Mouse (Mus musculus) embryonic facial prominence, embryonic 11.5 days (tissue): ENCODE measurements around the gene Mien1. TPM values are rescaled to one million over a fixed set of nuclear protein-coding genes. Genes with fewer than 3 reads are reported as not detected.

ENCODE experiments used
- ATAC-seq: fragments of 200-750 bp; cut with Nextera tagmentation; replicated peaks from 2 replicates; pipeline ENCODE4 v1.8.0; 2017; ENCODE audit warnings: low read depth; ENCODE audit not compliant: insufficient number of reproducible peaks, low FRiP score, low TSS enrichment
- DNase-seq: peaks from one replicate; pipeline ENCODE4 v3.0.0-alpha.2; 2015; ENCODE audit warnings: low spot score
- H3K27ac ChIP-seq: fragments of 300-500 bp; sonication (generic); replicated peaks from 2 replicates; pipeline ENCODE4 v1.5.1; 2014; ENCODE audit warnings: mild to moderate bottlenecking, low read depth, low read length, control low read depth
- H3K27me3 ChIP-seq: fragments of 300-500 bp; sonication (generic); 2 replicates; pipeline ENCODE4 v1.6.1; 2014; ENCODE audit warnings: mild to moderate bottlenecking, low read length, moderate library complexity, mixed read lengths; ENCODE audit not compliant: control insufficient read depth, insufficient read depth
- H3K36me3 ChIP-seq: fragments of 300-500 bp; sonication (generic); replicated peaks from 2 replicates; pipeline ENCODE4 v1.6.1; 2014; ENCODE audit warnings: low read depth, mild to moderate bottlenecking, low read length, moderate library complexity, mixed read lengths; ENCODE audit not compliant: control insufficient read depth, insufficient read depth
- H3K4me1 ChIP-seq: fragments of 300-500 bp; sonication (generic); 2 replicates; pipeline ENCODE4 v1.6.1; 2014; ENCODE audit warnings: low read length, mixed read lengths; ENCODE audit not compliant: control insufficient read depth, insufficient read depth
- H3K4me2 ChIP-seq: fragments of 300-500 bp; sonication (generic); 2 replicates; pipeline ENCODE4 v1.6.1; 2014; ENCODE audit warnings: low read depth, mild to moderate bottlenecking, control low read depth, low read length, moderate library complexity
- H3K4me3 ChIP-seq: fragments of 300-500 bp; sonication (generic); 2 replicates; pipeline ENCODE4 v1.5.1; 2014; ENCODE audit warnings: low read depth, low read length, control low read depth
- H3K9ac ChIP-seq: fragments of 300-500 bp; sonication (generic); replicated peaks from 2 replicates; pipeline ENCODE4 v1.6.1; 2014; ENCODE audit warnings: mild to moderate bottlenecking, control low read depth, low read length
- H3K9me3 ChIP-seq: fragments of 300-500 bp; sonication (generic); replicated peaks from 2 replicates; pipeline ENCODE4 v1.6.1; 2016; ENCODE audit warnings: mild to moderate bottlenecking, low read length, inconsistent platforms, mixed read lengths; ENCODE audit not compliant: control insufficient read depth
- WGBS: fragments of 180-500 bp; shearing (Covaris S2); extraction: QIAGEN DNeasy Blood & Tissue Kit; methylation state at CpG from one replicate; pipeline ENCODE4 v1.1.7; 2014; 5-methylcytosine and 5-hydroxymethylcytosine counted together
- polyA plus RNA-seq: library from polyadenylated mRNA; unstranded; fragments of >200 nt; fragmentation: Nextera tagmentation; extraction: Ambion mirVana; gene quantifications from 2 replicates; pipeline ENCODE4 v1.2.1, GENCODE M21; 2014

The Mien1 gene
- polyA plus RNA-seq, 1 experiment from 2014 or later, result 89.3 TPM

DNA sequence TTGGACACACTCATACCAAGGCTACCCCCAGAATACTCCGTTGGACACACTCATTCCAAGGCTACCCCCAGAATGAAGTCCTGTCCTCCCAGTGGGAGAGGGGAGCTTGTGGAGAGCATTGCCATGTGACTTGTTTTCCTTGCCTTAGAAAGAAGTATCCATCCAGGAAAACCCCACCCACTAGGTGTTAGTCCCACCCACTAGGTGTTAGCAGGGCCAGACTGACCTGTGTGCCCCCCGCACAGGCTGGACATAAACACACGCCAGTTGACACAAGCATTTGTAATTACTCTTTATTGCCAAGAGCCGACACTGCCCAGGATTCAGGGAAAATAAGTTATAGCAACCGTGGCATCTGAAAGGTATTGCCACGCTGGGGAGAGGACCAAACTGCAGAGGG is 1.4 kb downstream of the Mien1 start:
- no peak overlapping the region for H3K9ac ChIP-seq
- H3K36me3 ChIP-seq, result no peaks in the 10 kb centered on the region; the same call in 1 of the 2 replicates
- H3K4me3 ChIP-seq, result no peak overlapping the region
- no peaks in the 10 kb centered on the region; the same call in 1 of the 2 replicates for H3K4me1 ChIP-seq
- H3K27ac ChIP-seq, result no peak overlapping the region
- 83% methylated on average over 6 of the region's 6 CpGs for WGBS
- no peaks in the 10 kb centered on the region for H3K27me3 ChIP-seq
- no peak overlapping the region for H3K4me2 ChIP-seq
- H3K9me3 ChIP-seq, result no peaks in the 10 kb centered on the region
- DNase-seq, result no peak
- no peak for ATAC-seq

DNA sequence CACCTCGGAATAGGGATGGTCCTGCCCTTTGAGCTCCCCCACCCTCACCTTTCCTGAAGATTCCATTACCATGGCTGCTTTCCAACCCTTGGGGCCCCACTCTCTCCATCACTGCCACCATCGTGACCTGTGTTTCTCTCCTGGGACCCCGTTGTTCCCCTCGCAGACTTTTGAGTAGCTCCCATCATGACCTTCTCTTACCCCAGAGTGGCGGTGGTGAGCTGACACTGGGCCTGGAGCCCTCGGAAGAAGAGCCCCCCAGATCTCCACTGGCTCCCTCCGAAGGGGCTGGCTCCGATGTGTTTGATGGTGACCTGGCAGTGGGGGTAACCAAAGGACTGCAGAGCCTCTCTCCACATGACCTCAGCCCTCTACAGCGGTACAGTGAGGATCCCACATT is 3.1 kb downstream of the Mien1 start:
- H3K4me1 ChIP-seq, result no peaks in the 10 kb centered on the region; the same call in 1 of the 2 replicates
- H3K9ac ChIP-seq, result no peak overlapping the region
- no peaks in the 10 kb centered on the region for H3K9me3 ChIP-seq
- no peak overlapping the region for H3K4me3 ChIP-seq
- no peaks in the 10 kb centered on the region for H3K27me3 ChIP-seq
- H3K36me3 ChIP-seq, result no peaks in the 10 kb centered on the region; the same call in 1 of the 2 replicates
- DNase-seq (no peak), ATAC-seq (no peak)
- H3K4me2 ChIP-seq, result no peak overlapping the region
- 89% methylated on average over 9 of the region's 9 CpGs for WGBS
- no peak overlapping the region for H3K27ac ChIP-seq

DNA sequence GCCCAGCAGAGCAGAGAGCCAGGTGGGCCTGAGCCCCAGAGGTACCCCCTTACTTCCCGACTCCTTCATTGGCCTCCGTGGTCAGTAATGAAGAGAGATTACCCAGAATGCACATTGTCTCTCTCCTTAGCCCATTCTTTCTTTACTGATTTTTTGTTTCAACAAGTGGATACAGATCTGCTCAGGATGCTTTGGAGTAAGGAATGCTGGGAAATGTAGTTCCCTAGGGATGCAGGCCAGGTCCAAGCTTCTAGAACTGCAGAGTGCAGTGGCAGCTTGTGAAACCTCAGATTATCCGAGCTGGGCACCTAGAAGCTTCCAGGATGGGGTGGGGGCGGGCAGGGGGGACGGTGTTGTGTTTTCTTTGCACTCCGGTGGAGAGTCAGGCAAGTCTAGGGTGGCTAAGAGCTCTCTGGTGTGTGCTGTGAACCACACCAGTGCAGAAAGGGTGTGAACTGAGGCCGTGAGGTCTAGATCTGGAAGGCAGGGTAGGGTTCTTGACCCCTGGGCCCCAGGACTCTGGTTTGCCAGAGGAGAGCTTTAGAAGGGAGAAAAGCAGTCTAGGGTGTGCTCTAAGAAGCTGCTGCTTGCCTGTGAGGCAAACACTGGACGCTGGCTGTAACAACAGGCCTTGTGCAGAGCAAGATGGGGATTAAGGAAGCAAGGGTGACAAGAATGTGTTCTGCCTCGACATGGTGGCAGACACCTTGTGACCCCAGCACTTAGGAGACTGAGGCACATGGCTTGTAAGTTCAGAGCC is 6.9 kb downstream of the Mien1 start:
- ATAC-seq, result no peak
- no peak for DNase-seq
- H3K36me3 ChIP-seq, result no peaks in the 10 kb centered on the region; the same call in 1 of the 2 replicates

DNA sequence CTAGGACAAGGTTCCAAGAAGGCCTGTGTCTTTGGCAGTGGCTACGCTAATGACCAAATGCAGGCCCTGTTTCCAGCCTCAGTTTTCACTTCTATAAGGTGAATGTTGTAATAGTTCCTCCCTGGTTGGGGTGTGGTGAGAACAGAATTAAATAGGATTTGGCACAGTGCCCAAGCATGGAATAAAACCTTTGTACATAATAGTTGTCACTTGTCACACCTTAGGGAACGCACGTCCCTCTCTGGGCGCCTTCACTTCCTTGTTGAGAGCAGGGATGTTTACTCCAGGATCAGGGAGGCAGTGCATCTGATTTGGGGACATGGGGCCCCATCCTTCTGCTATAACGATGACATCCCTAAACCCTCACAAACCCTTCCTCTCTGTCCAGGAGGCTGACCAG is 10.4 kb downstream of the Mien1 start:
- H3K27me3 ChIP-seq, result no peaks in the 10 kb centered on the region
- no peaks in the 10 kb centered on the region for H3K9me3 ChIP-seq
- DNase-seq, result no peak
- H3K9ac ChIP-seq, result no peak overlapping the region
- no peaks in the 10 kb centered on the region for H3K4me1 ChIP-seq
- 91% methylated on average over 5 of the region's 5 CpGs for WGBS
- ATAC-seq, result no peak
- H3K4me3 ChIP-seq, result no peak overlapping the region
- H3K27ac ChIP-seq, result no peak overlapping the region
- H3K4me2 ChIP-seq, result no peak overlapping the region
- no peaks in the 10 kb centered on the region; the same call in 1 of the 2 replicates for H3K36me3 ChIP-seq

More for the DNA sequence above, 6.9 kb downstream of the Mien1 start:
- H3K4me2 ChIP-seq, result no peak overlapping the region
- WGBS, result 81% methylated on average over 9 of the region's 9 CpGs
- no peak overlapping the region for H3K4me3 ChIP-seq
- H3K9me3 ChIP-seq, result no peaks in the 10 kb centered on the region
- H3K27me3 ChIP-seq, result no peaks in the 10 kb centered on the region
- H3K9ac ChIP-seq, result no peak overlapping the region
- H3K27ac ChIP-seq, result no peak overlapping the region
- H3K4me1 ChIP-seq, result no peaks in the 10 kb centered on the region

DNA sequence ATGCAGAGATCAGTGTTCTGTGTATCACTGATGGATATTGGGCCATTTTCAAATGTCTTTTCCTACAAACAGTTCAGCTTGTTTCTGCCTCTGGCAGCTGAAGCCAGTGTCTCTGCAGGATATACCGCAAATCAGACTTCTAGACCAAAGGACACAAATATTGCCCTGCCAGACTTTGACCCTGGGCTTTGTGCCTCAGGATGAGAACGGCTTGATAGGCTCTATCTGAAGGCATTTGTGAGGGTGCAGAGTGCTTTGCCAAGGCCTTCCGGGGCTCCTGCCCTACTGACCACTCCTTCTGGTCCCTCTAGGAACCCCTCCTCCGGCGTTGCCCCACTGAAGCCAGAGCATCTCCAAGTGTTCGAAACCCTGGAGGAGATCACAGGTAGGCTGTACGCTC is 12.2 kb downstream of the Mien1 start:
- Histone ChIP-seq H3K9ac (no peak overlapping the region), H3K4me1 (no peaks in the 10 kb centered on the region), H3K36me3 (no peaks in the 10 kb centered on the region; the same call in 1 of the 2 replicates), H3K4me3 (no peak overlapping the region), H3K4me2 (no peak overlapping the region), H3K27ac (no peak overlapping the region), H3K27me3 (no peaks in the 10 kb centered on the region), H3K9me3 (no peaks in the 10 kb centered on the region)
- ATAC-seq (no peak), DNase-seq (no peak)
- WGBS, result 93% methylated on average over 7 of the region's 7 CpGs

DNA sequence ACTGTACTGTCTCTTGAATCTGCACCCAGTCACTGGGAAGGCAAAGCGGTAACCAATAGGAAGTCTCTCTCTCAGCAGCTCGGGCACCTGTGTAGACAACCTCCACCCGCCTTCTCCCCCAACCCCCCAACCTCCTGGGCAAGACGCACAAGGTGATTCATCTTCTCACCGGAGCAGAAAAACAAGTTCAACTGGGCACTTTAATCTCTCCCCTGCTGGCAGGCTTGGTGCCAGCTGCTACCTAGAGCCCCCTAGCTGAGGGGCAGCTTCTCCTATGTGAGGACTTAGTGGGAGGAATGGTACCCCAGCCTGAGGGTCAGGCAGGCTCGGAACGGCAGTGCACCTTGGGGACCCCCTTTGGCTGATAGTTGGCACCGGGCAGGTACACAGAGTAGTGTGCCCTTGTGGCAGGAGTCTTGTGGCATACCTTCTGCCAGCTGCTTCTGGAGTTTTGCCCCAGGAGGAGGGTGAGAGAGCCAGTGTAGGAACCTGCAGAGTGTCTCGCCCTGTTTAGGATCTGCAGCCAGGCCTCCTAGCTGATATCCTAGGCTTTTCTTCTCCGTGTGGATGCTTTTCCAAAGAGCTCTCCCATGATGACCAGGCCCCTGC is 19.7 kb downstream of the Mien1 start:
- ATAC-seq (no peak), DNase-seq (no peak)
- WGBS, result 82% methylated on average over 10 of the region's 10 CpGs
- no peaks in the 10 kb centered on the region; the same call in none of the 2 replicates for H3K36me3 ChIP-seq
- no peaks in the 10 kb centered on the region for H3K4me1 ChIP-seq
- no peaks in the 10 kb centered on the region for H3K27me3 ChIP-seq
- H3K9ac ChIP-seq, result no peak overlapping the region
- no peak overlapping the region for H3K4me3 ChIP-seq
- no peaks in the 10 kb centered on the region for H3K9me3 ChIP-seq
- H3K27ac ChIP-seq, result no peak overlapping the region
- H3K4me2 ChIP-seq, result no peak overlapping the region

DNA sequence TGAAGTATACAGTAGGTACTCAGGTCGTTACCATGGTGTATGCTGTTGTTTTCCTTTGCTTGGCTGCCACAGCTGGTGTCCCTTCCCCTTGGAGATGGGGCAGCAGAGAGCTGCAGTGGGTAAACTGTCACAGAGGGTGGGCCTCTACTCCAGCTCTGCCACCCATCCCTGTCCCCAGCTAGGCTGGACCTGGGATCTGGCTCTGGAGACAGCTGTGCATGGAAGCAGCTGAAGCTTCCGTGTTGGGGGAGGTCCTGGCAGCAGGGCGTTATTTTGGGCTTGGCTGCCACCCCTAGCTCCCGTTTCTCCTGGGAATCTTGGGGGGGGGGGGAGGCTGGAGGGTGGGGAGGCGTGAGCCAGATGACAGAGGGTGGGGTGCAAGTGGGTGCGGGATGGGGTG is 20.5 kb downstream of the Mien1 start:
- H3K4me2 ChIP-seq, result no peak overlapping the region
- ATAC-seq (no peak), DNase-seq (no peak)
- H3K9me3 ChIP-seq, result no peaks in the 10 kb centered on the region
- no peak overlapping the region for H3K4me3 ChIP-seq
- H3K9ac ChIP-seq, result no peak overlapping the region
- H3K27ac ChIP-seq, result no peak overlapping the region
- no peaks in the 10 kb centered on the region for H3K4me1 ChIP-seq
- WGBS, result 73% methylated on average over 6 of the region's 6 CpGs
- no peaks in the 10 kb centered on the region for H3K27me3 ChIP-seq
- H3K36me3 ChIP-seq, result no peaks in the 10 kb centered on the region; the same call in none of the 2 replicates

DNA sequence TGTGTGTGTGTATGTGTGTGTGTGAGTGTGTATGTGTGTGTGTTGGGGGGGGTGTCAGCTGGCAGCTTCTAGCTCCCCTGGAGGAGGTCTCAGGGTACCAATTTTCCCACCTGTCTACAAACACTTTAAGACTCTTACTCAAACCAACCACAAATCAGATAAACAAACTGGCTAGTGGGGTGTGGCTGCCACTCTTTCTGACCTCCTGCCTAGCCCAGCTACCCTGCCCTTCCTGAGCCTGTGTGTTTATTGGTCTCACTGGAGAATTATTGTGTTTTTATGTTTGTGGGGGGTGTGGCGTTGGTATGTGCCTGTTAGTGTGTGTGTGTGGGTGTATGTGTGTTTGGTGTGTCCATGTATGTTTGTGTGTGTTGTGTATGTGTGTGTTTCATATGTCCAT is 21.7 kb downstream of the Mien1 start:
- WGBS, result 76% methylated on average over 1 of the region's 1 CpGs

More for the DNA sequence above, 21.7 kb downstream of the Mien1 start:
- Histone ChIP-seq H3K36me3 (no peaks in the 10 kb centered on the region; the same call in 1 of the 2 replicates), H3K9ac (no peak overlapping the region), H3K4me3 (no peak overlapping the region), H3K4me1 (no peaks in the 10 kb centered on the region), H3K27ac (no peak overlapping the region), H3K4me2 (no peak overlapping the region), H3K9me3 (no peaks in the 10 kb centered on the region), H3K27me3 (no peaks in the 10 kb centered on the region)
- DNase-seq (no peak), ATAC-seq (no peak)
